Mouse (Mus musculus): ENCODE data around the gene Sebox.

GRCm38 (mm10) chr11:78535376-78536079, 32.3 kb downstream of the Sebox start:
- TF ChIP-seq CTCF (IDR thresholded peaks at IDR 0.05; ENCODE audit: low read depth, low read length) (no peak), TAL1 (conservative IDR thresholded peaks at IDR 0.05; ENCODE audit: low read depth, low read length) (no peak), GATA1 (IDR thresholded peaks at IDR 0.05; ENCODE audit: borderline replicate concordance, low read length) (no peak), POLR2AphosphoS5 (IDR thresholded peaks at IDR 0.05; ENCODE audit: insufficient replicate concordance, low read depth, low read length) (no peak), GATA2 (IDR thresholded peaks at IDR 0.05; ENCODE audit: borderline replicate concordance, low read depth, low read length) (no peak)
